Mouse (Mus musculus): ENCODE measurements around the gene Kdm2b.

DNA sequence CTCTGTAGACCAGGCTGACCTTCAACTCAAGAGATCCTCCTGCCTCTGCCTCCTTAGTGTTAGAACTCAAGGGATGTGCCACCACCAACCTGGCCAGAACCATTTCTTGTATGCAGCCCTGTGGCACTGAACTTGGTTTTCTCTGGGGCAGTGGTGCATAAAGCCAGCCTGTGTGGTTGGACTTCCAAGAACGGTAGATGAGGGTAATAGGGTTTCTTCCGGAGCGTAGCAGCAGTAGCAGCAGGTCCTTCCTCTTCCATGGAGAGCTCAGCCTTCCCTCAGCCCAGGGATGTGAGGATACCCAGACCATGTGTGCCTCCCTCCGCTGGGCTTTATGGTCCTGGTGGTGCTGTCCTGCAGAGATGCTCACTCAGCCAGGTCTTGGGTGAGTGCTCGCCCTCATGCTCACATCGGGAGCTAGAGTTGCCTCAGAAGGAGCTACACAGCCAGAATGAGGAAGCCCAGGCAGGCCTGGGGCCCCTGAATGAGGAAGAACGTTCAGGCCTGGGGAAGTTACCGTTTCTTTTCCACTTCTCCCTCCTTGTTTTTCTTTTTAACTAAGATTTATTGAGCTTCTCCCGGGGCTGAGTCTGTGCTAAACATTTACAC lies 35.4 kb upstream of the Kdm2b start:
- TF ChIP-seq EP300 (IDR thresholded peaks at IDR 0.05; ENCODE audit: low read depth) (no peak), CTCF (IDR thresholded peaks at IDR 0.05; ENCODE audit: low read depth) (no peak)
